Mouse (Mus musculus) limb, embryonic 14.5 days (tissue): ENCODE data around the gene Fam53b. TPM values are rescaled to one million over a fixed set of nuclear protein-coding genes. Genes with fewer than 3 reads are reported as not detected.
A peak's percentile ranks its signal among the peaks of the same experiment; 100 is the strongest.

ENCODE experiments used
- ATAC-seq: fragments of 200-750 bp; cut with Nextera tagmentation; 2 replicates; pipeline ENCODE4 v1.8.0; 2017; ENCODE audit warnings: low read depth, moderate number of reproducible peaks, moderate TSS enrichment; ENCODE audit not compliant: low FRiP score
- DNase-seq: peaks from one replicate; pipeline ENCODE4 v3.0.0-alpha.2; 2015; ENCODE audit warnings: low spot score
- H3K27ac ChIP-seq: fragments of 300-500 bp; sonication (generic); replicated peaks from 2 replicates; pipeline ENCODE4 v1.5.1; 2014; ENCODE audit warnings: low read depth, mild to moderate bottlenecking, low read length, moderate library complexity, mixed read lengths
- H3K27me3 ChIP-seq: fragments of 300-500 bp; sonication (generic); 2 replicates; pipeline ENCODE4 v1.6.1; 2014; ENCODE audit warnings: low read length, mixed read lengths; ENCODE audit not compliant: control insufficient read depth, insufficient read depth
- H3K36me3 ChIP-seq: fragments of 300-500 bp; sonication (generic); 2 replicates; pipeline ENCODE4 v1.6.1; 2014; ENCODE audit warnings: mild to moderate bottlenecking, low read length, moderate library complexity, mixed read lengths; ENCODE audit not compliant: control insufficient read depth, insufficient read depth
- H3K4me1 ChIP-seq: fragments of 300-500 bp; sonication (generic); 2 replicates; pipeline ENCODE4 v1.6.1; 2014; ENCODE audit warnings: antibody characterized with exemption, low read length, mixed read lengths; ENCODE audit not compliant: control insufficient read depth, insufficient read depth
- H3K4me2 ChIP-seq: fragments of 300-500 bp; sonication (generic); replicated peaks from 2 replicates; pipeline ENCODE4 v1.6.1; 2014; ENCODE audit warnings: low read depth, mild to moderate bottlenecking, low read length, moderate library complexity; ENCODE audit not compliant: severe bottlenecking
- H3K4me3 ChIP-seq: fragments of 300-500 bp; sonication (generic); replicated peaks from 2 replicates; pipeline ENCODE4 v1.5.1; 2014; ENCODE audit warnings: low read length
- H3K9ac ChIP-seq: fragments of 300-500 bp; sonication (generic); 2 replicates; pipeline ENCODE4 v1.6.1; 2014; ENCODE audit warnings: mild to moderate bottlenecking, low read depth, low read length, moderate library complexity; ENCODE audit not compliant: severe bottlenecking
- H3K9me3 ChIP-seq: fragments of 300-500 bp; sonication (generic); 2 replicates; pipeline ENCODE4 v1.6.1; 2016; ENCODE audit warnings: low read length; ENCODE audit not compliant: control insufficient read depth
- POLR2A ChIP-seq: fragments of 200-500 bp; IDR thresholded peaks from 2 replicates; pipeline ENCODE4 v1.8.0; 2012; ENCODE audit warnings: inconsistent platforms, mild to moderate bottlenecking, moderate library complexity, borderline replicate concordance; ENCODE audit not compliant: insufficient read depth, insufficient read length; ENCODE audit errors: extremely low read depth
- WGBS: fragments of 180-500 bp; shearing (Covaris S2); extraction: QIAGEN DNeasy Blood & Tissue Kit; methylation state at CpG from one replicate; pipeline ENCODE4 v1.1.7; 2014; 5-methylcytosine and 5-hydroxymethylcytosine counted together
- polyA plus RNA-seq, 2 experiments: library from polyadenylated mRNA; depleted of rRNA in 1 of 2; stranded (reverse) in 1 of 2; unstranded in 1 of 2; fragments of >200 nt; fragmentation: Nextera tagmentation in 1 of 2; extraction: Ambion mirVana in 1 of 2; gene quantifications; 2 replicates each; pipeline versions ENCODE4 v1.2.1 to v1.2.3; 2012 to 2014

Fam53b gene
- polyA plus RNA-seq, 2 experiments = 15.1 to 20.8 TPM

- no peaks in the 10 kb centered on the region for H3K9me3 ChIP-seq
- peaks cover 43% of the 10 kb centered on the region for H3K4me1 ChIP-seq
- H3K4me2 ChIP-seq = no peak overlapping the region
- ATAC-seq = no peak
- no peaks in the 10 kb centered on the region for H3K27me3 ChIP-seq
- no peak overlapping the region for H3K9ac ChIP-seq
- no peak for DNase-seq
- peak overlapping the region; percentile 67 for H3K27ac ChIP-seq
- TF ChIP-seq POLR2A = no peak
- no peak overlapping the region for H3K4me3 ChIP-seq
- H3K36me3 ChIP-seq = peaks cover 13% of the 10 kb centered on the region; the same call in 1 of the 2 replicates
- WGBS = 43% methylated on average over 6 of the region's 6 CpGs
These were observed 31.8 kb downstream of the Fam53b start for GRCm38 (mm10) chr7:132781850-132782249.

DNA sequence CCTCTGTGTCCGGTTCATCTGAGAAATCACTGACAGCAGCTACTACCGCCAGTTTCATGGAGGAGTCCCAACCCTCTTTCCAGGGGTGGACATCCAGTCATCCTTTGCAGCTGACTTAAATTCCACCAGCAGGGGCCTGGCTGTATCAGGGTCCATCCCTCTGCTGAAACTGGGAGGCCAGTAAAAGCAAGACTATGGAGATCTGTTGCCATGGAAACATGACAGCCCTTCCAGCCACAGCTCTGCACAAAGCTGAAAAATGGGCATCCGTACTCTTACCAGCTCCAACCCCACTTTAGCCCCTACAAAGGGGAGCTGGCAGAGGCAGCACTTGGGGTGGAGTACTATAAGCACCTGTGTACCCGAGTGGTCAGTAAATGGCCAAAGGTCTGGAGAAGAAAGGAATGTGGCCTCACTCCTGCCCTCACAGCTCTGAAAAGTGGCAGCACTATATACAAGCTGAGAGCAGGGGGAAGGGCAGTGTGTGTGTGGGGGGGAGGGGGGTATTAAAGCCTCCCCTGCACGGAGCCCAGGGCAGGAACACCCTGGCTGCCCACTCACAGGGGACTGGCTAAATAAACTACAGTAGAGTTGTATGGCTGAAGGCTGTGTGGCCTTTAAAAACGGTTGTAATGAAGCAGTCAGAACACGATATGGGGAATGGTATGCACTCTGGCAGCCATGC, 32.4 kb downstream of the Fam53b start:
- Histone ChIP-seq H3K9ac (no peak overlapping the region), H3K27me3 (no peaks in the 10 kb centered on the region), H3K4me3 (no peak overlapping the region), H3K4me1 (peaks cover 43% of the 10 kb centered on the region), H3K4me2 (peak overlapping the region; percentile 13; the same call in 1 of the 2 replicates), H3K9me3 (no peaks in the 10 kb centered on the region), H3K36me3 (peaks cover 18% of the 10 kb centered on the region; the same call in 1 of the 2 replicates), H3K27ac (peak overlapping the region; percentile 67)
- TF ChIP-seq POLR2A = no peak
- ATAC-seq = peak; percentile 44; the same call in 1 of the 2 replicates
- peak; percentile 55 for DNase-seq
- WGBS = 33% methylated on average over 7 of the region's 7 CpGs

DNA sequence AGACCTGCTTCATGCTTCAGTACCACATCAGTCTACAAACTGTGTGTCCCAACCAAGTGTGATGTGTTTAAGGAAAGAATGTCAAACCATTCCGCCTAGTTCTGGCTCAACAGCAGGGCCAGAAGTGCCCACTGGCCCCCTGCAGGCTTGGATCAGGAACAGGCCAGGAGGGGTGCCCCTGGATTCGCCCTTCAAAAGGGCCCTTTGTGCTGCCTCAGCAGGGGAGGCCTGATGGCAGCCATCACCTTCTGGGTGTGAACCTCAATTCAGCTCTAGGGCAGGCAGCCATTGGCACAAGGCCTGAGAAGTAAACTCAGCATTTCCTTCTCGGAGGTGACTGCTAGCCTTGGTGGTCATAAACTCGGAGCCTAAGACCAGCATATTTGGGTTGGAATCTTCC, 33.1 kb downstream of the Fam53b start:
- Histone ChIP-seq H3K9me3 (no peaks in the 10 kb centered on the region), H3K4me3 (no peak overlapping the region), H3K9ac (no peak overlapping the region), H3K4me2 (no peak overlapping the region; the same call in 1 of the 2 replicates), H3K4me1 (peaks cover 43% of the 10 kb centered on the region), H3K27ac (peak overlapping the region; percentile 58; the same call in 1 of the 2 replicates), H3K27me3 (no peaks in the 10 kb centered on the region), H3K36me3 (peaks cover 24% of the 10 kb centered on the region)
- peak; percentile 64 for ATAC-seq
- DNase-seq = peak; percentile 40
- 37% methylated on average over 4 of the region's 4 CpGs for WGBS
- TF ChIP-seq POLR2A = no peak

DNA sequence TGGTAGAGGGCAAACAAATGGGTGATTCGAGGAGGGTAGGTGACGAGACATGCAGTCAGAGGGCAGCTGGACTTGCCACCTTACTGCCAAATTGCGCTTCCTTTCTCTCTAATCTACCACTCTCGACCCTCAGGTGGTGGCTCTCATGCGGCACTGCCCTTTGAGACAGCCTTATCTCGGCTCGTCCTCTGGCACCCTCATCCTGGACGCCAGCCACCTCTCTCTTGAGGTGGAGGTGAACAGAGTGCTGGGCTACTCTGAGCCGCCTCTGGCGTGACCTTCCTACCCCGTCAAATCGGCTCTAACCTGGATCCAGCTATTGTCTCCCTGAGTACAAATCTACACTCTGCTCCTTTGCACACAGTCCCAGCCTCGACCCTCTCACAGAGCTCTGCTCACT, 35.1 kb downstream of the Fam53b start:
- no peak for DNase-seq
- Histone ChIP-seq H3K4me1 (peaks cover 38% of the 10 kb centered on the region), H3K27ac (no peak overlapping the region), H3K36me3 (peaks cover 29% of the 10 kb centered on the region), H3K4me2 (no peak overlapping the region), H3K9ac (no peak overlapping the region), H3K9me3 (no peaks in the 10 kb centered on the region), H3K27me3 (no peaks in the 10 kb centered on the region), H3K4me3 (no peak overlapping the region)
- WGBS = 82% methylated on average over 13 of the region's 13 CpGs
- no peak for TF ChIP-seq POLR2A
- ATAC-seq = no peak

DNA sequence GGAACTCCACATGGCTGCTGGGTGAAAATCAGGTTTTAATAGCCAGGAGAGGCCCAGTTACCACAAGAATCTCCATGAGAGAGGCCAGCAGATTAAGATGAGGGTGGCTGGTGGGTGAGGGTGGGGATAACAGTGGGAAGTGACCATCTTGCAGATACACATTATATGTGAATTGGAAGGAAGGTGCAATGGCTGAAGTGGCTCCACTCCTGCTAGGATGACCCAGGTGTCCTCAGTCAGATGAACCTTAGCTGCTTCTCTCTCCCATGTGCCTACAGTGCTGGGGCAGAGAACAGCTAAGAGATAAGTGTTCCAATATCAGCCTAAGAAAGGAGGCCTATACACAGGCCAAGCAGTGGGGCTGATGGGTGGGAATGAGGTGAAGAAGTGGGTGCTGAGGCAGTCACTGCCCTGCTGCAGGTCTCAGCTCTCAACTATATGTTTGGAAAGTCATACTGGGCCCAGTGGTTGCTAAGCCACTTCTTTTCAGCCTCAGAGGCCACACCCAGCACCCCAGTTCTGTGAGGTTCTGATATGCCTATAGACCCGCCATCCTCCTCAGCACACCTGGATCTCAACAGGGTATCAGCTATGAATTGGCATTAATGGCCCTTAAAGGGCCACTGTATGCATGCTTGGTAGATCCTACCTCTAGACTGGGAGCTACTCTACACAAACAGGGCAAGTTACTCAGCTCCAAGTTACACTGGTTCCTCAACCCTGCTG, 35.8 kb downstream of the Fam53b start:
- no peaks in the 10 kb centered on the region for H3K27me3 ChIP-seq
- no peak for DNase-seq
- H3K9me3 ChIP-seq = no peaks in the 10 kb centered on the region
- H3K36me3 ChIP-seq = peaks cover 34% of the 10 kb centered on the region
- no peak for ATAC-seq
- H3K27ac ChIP-seq = no peak overlapping the region
- WGBS = 80% methylated on average over 1 of the region's 1 CpGs
- peaks cover 34% of the 10 kb centered on the region for H3K4me1 ChIP-seq
- no peak overlapping the region for H3K4me3 ChIP-seq
- TF ChIP-seq POLR2A = no peak
- H3K9ac ChIP-seq = no peak overlapping the region
- H3K4me2 ChIP-seq = no peak overlapping the region
